Mouse (Mus musculus): ENCODE results near the gene Dtx3.
"Not testable (repeated sequence)": the region's sequence is repeated elsewhere in the genome, so short reads cannot be mapped to it uniquely, and the experiment has no call there.

- not testable (repeated sequence) for TF ChIP-seq POLR2A (IDR thresholded peaks at IDR 0.05; ENCODE audit: borderline replicate concordance, insufficient read depth, low read length); CTCF (IDR thresholded peaks at IDR 0.05; ENCODE audit: borderline replicate concordance, insufficient read depth, low read depth, low read length)
These were observed 43.0 kb downstream of the Dtx3 start for GRCm38 (mm10) chr10:127152556-127152955.
